Mouse (Mus musculus) gastrocnemius, postnatal 10 days (tissue): ENCODE data around the gene Map2k1. TPM values are rescaled to one million over a fixed set of nuclear protein-coding genes. Genes with fewer than 3 reads are reported as not detected.

Experiments used
- DNase-seq: peaks from one replicate; pipeline ENCODE4 v3.0.0; 2021; ENCODE audit warnings: mixed read lengths
- total RNA-seq, 2 experiments: library from RNA; stranded (reverse); gene quantifications; 2 replicates each; pipeline ENCODE4 v1.2.3; 2021

Map2k1 gene
- total RNA-seq, 2 experiments from 2014 or later = 69.8 to 71.6 TPM

DNA sequence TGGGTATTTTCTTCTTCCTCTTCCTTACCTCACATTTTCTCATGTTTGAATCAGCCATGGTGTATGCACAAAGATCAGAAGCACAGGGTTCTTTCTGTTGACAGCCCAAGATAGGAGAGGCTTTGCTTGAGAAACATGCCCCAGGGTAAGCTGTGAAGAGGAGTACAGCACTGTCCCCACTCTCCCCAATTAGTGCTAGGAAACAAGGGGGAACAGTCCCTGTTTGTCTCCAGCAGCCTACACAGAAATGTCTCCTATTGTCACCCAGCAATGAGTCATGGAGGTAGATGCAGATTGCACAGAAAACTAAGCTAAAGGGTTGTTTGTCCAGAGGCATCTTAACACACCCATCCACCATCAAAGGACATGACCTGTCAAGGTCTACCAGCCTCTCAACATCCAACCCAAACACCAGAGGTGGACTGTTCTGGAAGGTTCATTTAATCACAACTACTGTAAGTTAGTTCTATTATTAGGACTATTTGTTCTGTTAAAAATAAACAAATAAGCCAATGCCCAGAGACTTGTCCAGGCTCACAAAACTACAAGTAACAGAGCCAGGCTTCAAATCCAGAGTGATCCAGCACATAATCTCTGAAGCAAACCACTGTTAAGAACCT lies 3.2 kb downstream of the Map2k1 start:
- DNase-seq = no peak

DNA sequence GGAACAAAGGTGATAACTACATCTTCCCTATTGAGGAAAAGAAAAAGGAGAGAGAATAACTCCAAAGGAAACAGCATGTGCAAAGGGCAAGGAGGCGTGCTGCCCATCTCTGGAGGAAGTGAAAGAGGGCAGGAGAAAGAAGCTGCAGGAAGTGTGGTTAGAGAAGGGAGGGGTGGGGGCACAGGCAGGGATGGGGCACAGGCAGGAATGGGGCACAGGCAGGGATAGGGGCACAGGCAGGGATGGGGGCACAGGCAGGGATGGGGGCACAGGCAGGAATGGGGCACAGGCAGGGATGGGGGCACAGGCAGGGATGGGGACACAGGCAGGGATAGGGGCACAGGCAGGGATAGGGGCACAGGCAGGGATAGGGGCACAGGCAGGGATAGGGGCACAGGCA lies 4.1 kb downstream of the Map2k1 start:
- DNase-seq = no peak

GRCm38 (mm10) chr9:64242381-64242831 lies 11.0 kb downstream of the Map2k1 start:
- no peak for DNase-seq

DNA sequence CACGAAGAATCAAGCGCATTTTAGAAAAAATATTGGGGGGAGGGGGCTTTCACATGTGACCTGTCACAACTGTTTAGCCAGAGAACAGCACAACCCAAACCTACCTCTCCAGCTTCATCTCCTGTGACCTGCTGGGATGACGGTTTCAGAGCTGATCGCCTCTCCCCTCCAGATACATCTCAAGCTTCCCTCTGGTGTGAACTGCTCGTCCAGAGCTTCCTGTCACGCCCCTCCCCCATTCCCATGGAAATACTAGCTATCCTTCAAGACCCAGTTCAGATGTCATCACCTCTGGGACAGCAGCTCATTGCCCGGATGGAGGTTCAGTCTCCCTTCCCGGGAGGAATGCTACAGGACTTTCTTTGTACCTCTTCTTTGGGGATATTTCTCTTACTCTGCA lies 12.8 kb downstream of the Map2k1 start:
- DNase-seq = peak; percentile 22

- no peak for DNase-seq
Observed at GRCm38 (mm10) chr9:64240116-64240515, 13.3 kb downstream of the Map2k1 start.

DNA sequence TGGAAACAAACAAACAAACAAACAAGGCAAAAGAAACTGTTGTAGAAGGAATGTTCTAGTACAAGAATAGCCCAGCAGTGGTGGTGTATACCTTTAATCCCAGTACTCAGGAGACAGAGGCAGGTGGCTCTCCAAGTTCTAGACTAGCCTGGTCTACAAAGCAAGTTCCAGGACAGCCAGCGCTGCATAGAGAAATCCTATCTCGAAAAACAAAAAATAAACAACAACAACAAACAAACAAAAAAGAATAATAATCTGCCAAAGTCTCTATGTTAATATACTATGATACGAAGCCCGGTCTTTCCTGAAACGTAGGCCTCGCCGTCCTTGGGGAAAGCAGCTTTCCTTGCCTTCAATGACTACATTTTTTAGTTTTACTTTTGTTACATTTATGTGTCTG lies 17.4 kb downstream of the Map2k1 start:
- DNase-seq = no peak

- no peak for DNase-seq
Observed at GRCm38 (mm10) chr9:64234768-64235435, 18.5 kb downstream of the Map2k1 start, which contains the start of gene Uchl4. Gene Uchl4, plus strand, starts transcription at chr9:64235201.

DNA sequence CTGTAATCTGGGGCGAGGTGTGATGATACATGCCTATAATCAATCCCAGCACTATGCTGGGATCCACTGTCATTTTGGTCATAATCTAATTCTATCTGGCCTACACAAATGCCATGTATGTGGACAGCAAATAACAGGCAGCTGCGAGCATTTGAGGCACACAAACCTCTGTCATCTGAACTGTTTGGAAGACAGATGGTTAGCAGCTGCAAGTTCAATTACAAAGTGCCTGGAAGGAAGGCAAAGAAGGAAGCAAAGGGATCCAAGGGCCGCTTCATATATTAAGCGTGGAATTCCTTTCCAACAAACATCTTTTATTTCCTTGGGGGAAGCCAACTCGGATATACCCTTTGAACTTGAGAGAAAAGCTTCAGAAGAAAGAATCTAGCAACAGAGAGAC lies 19.8 kb downstream of the Map2k1 start:
- DNase-seq = no peak

DNA sequence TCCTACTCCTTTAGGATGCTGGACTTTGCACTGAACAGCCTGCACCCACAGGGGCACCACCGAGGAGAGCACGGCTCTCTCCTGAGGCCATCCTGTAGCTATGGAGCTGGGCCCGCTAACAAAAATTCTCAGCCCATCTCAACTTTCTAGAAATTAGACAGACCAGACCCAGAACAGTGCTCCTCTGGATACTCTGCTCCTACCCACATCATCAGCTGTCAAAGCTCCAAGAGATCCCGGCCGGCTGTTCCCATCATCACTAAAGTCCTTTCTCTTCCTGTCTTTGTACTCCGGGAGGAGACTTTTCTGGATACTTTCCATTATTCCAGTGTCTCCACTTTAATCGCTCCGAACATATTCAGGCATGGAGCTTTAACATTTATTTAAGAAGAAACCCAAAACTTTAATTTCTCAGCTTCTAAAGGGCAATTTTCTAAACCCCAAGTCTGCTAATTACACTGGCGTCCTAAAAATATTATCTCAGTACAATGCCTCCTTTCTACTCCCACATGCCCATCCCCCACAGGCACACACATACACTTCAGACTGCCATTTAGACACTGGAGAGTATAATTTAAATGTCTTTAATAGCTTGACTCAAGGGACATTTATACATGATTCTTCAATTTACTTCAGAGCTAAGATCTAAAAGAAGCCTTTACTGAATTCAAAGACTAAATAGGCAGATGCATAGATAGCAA lies 21.0 kb downstream of the Map2k1 start:
- DNase-seq = peak; percentile 45

- no peak for DNase-seq
Observed at GRCm38 (mm10) chr9:64231674-64232073, 21.8 kb downstream of the Map2k1 start.

GRCm38 (mm10) chr9:64231171-64231570 lies 22.3 kb downstream of the Map2k1 start:
- DNase-seq = no peak

DNA sequence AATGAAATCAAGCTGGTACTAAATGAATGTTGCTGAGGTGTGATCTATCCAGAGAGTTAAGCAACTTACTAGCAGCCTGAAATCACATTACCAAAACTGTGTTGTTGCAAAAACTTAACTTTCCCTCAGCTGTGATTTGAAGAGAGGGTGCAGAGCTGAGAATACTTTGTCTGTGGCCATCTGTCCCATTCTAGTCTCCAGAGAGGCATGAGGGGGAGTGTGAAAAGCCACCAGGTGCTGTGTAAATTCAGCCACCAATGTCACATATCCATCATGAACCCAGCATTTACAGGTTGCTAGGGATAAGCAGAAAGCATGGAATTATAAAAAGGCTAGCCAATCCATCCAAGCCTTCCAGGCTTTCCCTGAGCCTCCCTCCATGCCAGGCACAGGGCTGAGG lies 24.5 kb downstream of the Map2k1 start:
- DNase-seq = no peak

GRCm38 (mm10) chr9:64227736-64228135 lies 25.7 kb downstream of the Map2k1 start:
- no peak for DNase-seq

DNA sequence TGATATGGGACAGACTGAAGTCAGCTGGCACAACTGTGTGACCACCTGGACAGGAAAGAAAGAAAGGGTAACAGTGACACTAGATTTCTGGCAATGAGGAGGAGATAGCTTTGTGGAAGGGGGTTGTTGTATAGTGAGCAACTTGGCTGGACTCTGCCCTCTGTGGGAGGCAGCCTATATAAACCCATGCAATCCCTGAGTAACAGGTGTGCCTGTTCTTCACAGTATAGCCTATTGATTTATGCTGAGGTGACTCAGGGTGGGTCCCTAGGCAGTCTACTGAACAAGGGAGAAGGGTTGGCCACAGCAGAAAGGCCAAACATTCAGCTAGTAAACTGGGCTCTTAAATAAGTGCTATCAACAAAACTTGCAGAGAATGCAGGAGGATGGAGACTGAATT lies 27.6 kb downstream of the Map2k1 start:
- DNase-seq = no peak

DNA sequence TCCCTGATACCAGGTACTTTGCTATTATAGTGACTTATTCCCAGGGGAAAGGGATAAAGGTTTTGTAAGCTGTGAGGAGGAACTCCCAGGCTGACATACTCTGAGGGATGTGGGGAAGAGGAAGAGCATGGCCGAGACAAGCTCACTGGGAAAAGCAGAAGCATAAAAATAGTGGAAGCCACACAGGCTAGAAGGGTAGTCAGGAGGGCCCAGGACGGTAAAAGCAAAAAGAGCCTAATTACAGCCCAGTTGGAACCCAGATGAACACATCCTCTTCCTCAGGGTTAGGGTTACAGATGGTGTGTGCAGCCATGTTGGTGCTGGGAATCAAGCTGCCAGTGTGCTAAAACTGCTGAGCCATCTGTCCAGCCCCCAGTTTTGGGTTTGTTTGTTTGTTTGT lies 31.3 kb downstream of the Map2k1 start:
- DNase-seq = no peak

DNA sequence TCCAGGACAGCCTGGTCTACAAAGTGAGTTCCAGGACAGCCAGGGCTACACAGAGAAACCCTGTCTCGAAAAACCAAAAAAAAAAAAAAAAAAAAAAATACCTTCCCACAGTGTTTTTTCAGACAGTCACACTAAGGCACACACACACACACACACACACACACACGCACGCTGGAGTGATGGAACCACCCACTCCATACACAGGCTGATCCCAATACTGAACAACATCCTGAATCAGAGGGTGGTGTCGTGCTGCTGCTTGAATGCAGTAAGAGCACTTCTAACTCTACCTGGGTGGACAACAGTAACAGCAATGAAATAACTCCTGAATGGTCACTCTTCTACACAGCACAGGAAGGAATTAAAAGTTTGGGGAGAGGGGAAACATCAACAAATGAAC lies 32.0 kb downstream of the Map2k1 start:
- DNase-seq = no peak

GRCm38 (mm10) chr9:64220603-64221002 lies 32.8 kb downstream of the Map2k1 start:
- no peak for DNase-seq

DNA sequence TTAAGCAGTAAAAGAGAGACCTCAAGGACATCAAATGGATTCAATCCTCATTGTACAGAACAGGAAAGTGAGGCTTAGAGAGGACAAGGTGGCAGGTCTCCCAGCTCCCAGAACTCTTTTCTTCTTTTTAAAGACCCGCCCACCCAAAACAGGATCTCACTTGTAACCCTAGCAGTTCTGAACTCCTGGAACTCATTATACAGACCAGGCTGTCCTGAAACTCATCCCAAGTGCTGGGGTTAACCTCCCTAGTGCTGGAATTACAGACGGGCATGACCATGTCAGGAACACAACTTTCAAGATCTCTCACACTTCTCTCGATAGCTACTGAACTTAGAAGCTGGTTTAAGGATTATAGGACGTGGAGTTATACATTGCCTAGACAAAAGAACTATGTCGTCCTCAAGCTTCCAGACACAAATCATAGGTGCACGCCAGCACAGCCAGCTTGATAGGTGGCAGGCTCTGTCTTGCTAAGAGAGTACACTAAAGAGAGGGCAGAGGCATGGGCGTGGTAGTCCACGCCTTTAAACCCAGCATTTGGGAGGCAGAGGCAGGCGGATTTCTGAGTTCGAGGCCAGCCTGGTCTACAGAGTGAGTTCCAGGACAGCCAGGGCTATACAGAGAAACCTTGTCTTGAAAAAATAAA lies 33.5 kb downstream of the Map2k1 start:
- DNase-seq = no peak

DNA sequence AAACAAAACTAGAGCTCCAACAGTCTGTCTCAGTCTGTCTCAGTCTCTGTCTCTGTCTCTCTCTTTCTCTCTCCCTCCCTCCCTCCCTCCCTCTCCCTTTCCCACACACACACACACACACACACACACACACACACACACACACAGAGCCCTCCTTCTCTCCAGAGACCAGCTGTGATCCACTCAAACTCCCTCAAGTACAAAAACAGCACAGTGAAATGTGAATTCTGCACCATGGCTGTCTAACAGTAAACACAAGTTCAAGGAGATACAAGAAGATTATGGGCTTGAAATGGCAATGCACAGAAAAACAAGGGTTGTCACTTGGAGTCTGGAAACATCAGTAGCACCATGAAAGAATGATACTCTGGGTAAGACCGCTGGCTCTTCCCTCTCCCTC lies 34.1 kb downstream of the Map2k1 start:
- no peak for DNase-seq

GRCm38 (mm10) chr9:64217887-64218286 lies 35.5 kb downstream of the Map2k1 start:
- no peak for DNase-seq

GRCm38 (mm10) chr9:64216641-64217040 lies 36.8 kb downstream of the Map2k1 start:
- DNase-seq = no peak

DNA sequence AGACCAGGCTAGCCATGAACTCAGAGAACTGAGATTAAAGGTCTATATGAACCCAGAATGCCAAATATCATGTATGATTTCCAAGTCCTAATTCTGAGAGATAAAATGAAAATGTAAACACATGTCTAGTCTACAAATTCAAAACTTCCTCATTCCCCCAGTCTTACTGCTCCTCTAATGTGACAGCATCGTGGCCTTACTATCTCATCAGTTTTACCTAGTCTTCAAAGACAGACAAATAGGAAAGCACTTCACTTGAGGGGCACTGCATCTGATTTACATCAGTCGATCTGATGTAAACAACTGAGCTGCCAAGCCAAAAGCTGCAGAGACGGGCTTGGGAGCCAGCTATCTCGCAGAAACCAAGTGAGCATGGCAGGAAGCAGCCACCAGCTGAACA lies 37.3 kb downstream of the Map2k1 start:
- DNase-seq = no peak

DNA sequence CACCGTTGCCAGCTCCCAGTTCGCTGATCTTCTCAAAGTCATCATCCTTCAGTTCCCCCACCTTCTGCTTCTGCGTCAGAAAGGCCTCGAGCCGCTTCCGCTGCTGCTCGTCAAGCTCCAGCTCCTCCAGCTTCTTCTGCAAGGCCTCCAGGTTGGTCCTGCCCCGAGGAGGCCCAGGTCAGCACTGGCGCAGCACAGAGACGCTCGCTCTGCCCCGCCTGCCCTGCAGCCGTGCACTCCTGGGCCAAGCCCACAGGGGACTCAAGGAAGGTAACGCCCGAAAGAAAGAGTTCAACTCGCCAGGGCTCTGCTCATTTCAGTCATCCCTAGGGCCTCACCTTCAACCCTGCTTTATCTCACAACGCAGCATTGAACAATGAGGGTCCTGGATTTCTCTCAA lies 39.0 kb downstream of the Map2k1 start:
- no peak for DNase-seq
